Mouse (Mus musculus) hindbrain, postnatal 0 days (tissue): ENCODE data around the gene Tomm34. TPM values are rescaled to one million over a fixed set of nuclear protein-coding genes. Genes with fewer than 3 reads are reported as not detected.

Source experiments
- ATAC-seq: fragments of 200-750 bp; cut with Nextera tagmentation; 2 replicates; pipeline ENCODE4 v1.8.0; 2017; ENCODE audit warnings: mild to moderate bottlenecking, moderate TSS enrichment, moderate library complexity
- DNase-seq: peaks from one replicate; pipeline ENCODE4 v3.0.0-alpha.2; 2015; ENCODE audit warnings: low spot score
- H3K27ac ChIP-seq: fragments of 300-500 bp; sonication (generic); 2 replicates; pipeline ENCODE4 v1.5.1; 2014; ENCODE audit warnings: mild to moderate bottlenecking
- H3K27me3 ChIP-seq: fragments of 300-500 bp; sonication (generic); 2 replicates; pipeline ENCODE4 v1.6.1; 2014; ENCODE audit warnings: low read length, mixed read lengths; ENCODE audit not compliant: insufficient read depth
- H3K36me3 ChIP-seq: fragments of 300-500 bp; sonication (generic); 2 replicates; pipeline ENCODE4 v1.6.1; 2014; ENCODE audit warnings: low read length, mixed read lengths; ENCODE audit not compliant: insufficient read depth
- H3K4me1 ChIP-seq: fragments of 300-500 bp; sonication (generic); 2 replicates; pipeline ENCODE4 v1.6.1; 2014; ENCODE audit warnings: antibody characterized with exemption, low read length, mixed read lengths; ENCODE audit not compliant: insufficient read depth
- H3K4me2 ChIP-seq: fragments of 300-500 bp; sonication (generic); 2 replicates; pipeline ENCODE4 v1.6.1; 2014; ENCODE audit warnings: low read depth, mild to moderate bottlenecking, low read length, moderate library complexity, mixed read lengths
- H3K4me3 ChIP-seq: fragments of 300-500 bp; sonication (generic); 2 replicates; pipeline ENCODE4 v1.5.1; 2014; ENCODE audit warnings: low read length
- H3K9ac ChIP-seq: fragments of 300-500 bp; sonication (generic); replicated peaks from 2 replicates; pipeline ENCODE4 v1.6.1; 2014; ENCODE audit warnings: mild to moderate bottlenecking, low read length, moderate library complexity, mixed read lengths
- H3K9me3 ChIP-seq: fragments of 300-500 bp; sonication (generic); 2 replicates; pipeline ENCODE4 v1.6.1; 2016; ENCODE audit warnings: low read length, mixed read lengths
- CTCF ChIP-seq: IDR thresholded peaks from 2 replicates; pipeline ENCODE4 v1.5.1; 2016; ENCODE audit warnings: antibody characterized with exemption, control low read depth, low read depth
- WGBS: fragments of 180-500 bp; shearing (Covaris S2); extraction: QIAGEN DNeasy Blood & Tissue Kit; methylation state at CpG from one replicate; pipeline ENCODE4 v1.1.7; 2014; 5-methylcytosine and 5-hydroxymethylcytosine counted together
- polyA plus RNA-seq: library from polyadenylated mRNA; unstranded; fragments of >200 nt; fragmentation: Nextera tagmentation; extraction: Ambion mirVana; gene quantifications from 2 replicates; pipeline ENCODE4 v1.2.1, GENCODE M21; 2015
- total RNA-seq: library from RNA; depleted of rRNA; stranded (reverse); fragments of >200 nt; gene quantifications from 2 replicates; pipeline ENCODE4 v1.2.3, GENCODE M21; 2014

Tomm34 gene
- total and polyA plus RNA-seq, 2 experiments from 2014 or later = 38.9 to 45.8 TPM

- Histone ChIP-seq H3K9me3 (no peaks in the 10 kb centered on the region), H3K27me3 (no peaks in the 10 kb centered on the region), H3K27ac (no peak overlapping the region), H3K4me1 (no peaks in the 10 kb centered on the region), H3K4me2 (no peak overlapping the region), H3K36me3 (peaks cover 55% of the 10 kb centered on the region), H3K4me3 (no peak overlapping the region), H3K9ac (no peak overlapping the region)
- peak; percentile 37 for DNase-seq
- ATAC-seq = peak; percentile 15; the same call in 1 of the 2 replicates
- TF ChIP-seq CTCF = peak; percentile 46
- WGBS = 89% methylated on average over 3 of the region's 3 CpGs
Measured at GRCm38 (mm10) chr2:164018910-164019309, 52.1 kb downstream of the Tomm34 start.

GRCm38 (mm10) chr2:164015304-164015703 is 55.7 kb downstream of the Tomm34 start:
- 93% methylated on average over 16 of the region's 16 CpGs for WGBS
- no peaks in the 10 kb centered on the region for H3K27me3 ChIP-seq
- ATAC-seq = no peak
- no peak for DNase-seq
- no peak for TF ChIP-seq CTCF
- no peak overlapping the region for H3K27ac ChIP-seq
- peaks cover 73% of the 10 kb centered on the region for H3K36me3 ChIP-seq
- no peak overlapping the region for H3K4me2 ChIP-seq
- H3K9ac ChIP-seq = no peak overlapping the region
- H3K4me1 ChIP-seq = no peaks in the 10 kb centered on the region
- no peaks in the 10 kb centered on the region for H3K9me3 ChIP-seq
- no peak overlapping the region for H3K4me3 ChIP-seq

GRCm38 (mm10) chr2:164010944-164011343 is 60.0 kb downstream of the Tomm34 start:
- Histone ChIP-seq H3K9ac (no peak overlapping the region), H3K4me2 (no peak overlapping the region), H3K4me1 (no peaks in the 10 kb centered on the region), H3K4me3 (no peak overlapping the region), H3K9me3 (no peaks in the 10 kb centered on the region), H3K27ac (no peak overlapping the region), H3K27me3 (no peaks in the 10 kb centered on the region), H3K36me3 (peaks cover 35% of the 10 kb centered on the region)
- TF ChIP-seq CTCF = no peak
- no peak for DNase-seq
- ATAC-seq = no peak
- 90% methylated on average over 3 of the region's 3 CpGs for WGBS

- H3K4me2 ChIP-seq = no peak overlapping the region
- no peaks in the 10 kb centered on the region for H3K4me1 ChIP-seq
- no peaks in the 10 kb centered on the region for H3K9me3 ChIP-seq
- ATAC-seq (no peak), DNase-seq (no peak)
- H3K9ac ChIP-seq = no peak overlapping the region
- no peak overlapping the region for H3K27ac ChIP-seq
- H3K27me3 ChIP-seq = no peaks in the 10 kb centered on the region
- H3K36me3 ChIP-seq = peaks cover 31% of the 10 kb centered on the region
- 84% methylated on average over 5 of the region's 5 CpGs for WGBS
- H3K4me3 ChIP-seq = no peak overlapping the region
- TF ChIP-seq CTCF = no peak
Measured at GRCm38 (mm10) chr2:164010496-164010895, 60.5 kb downstream of the Tomm34 start.

GRCm38 (mm10) chr2:164009227-164009626 is 61.7 kb downstream of the Tomm34 start:
- no peaks in the 10 kb centered on the region for H3K9me3 ChIP-seq
- 92% methylated on average over 6 of the region's 6 CpGs for WGBS
- H3K4me2 ChIP-seq = no peak overlapping the region
- TF ChIP-seq CTCF = no peak
- H3K4me3 ChIP-seq = no peak overlapping the region
- no peaks in the 10 kb centered on the region for H3K4me1 ChIP-seq
- H3K9ac ChIP-seq = no peak overlapping the region
- no peak overlapping the region for H3K27ac ChIP-seq
- DNase-seq (no peak), ATAC-seq (no peak)
- peaks cover 18% of the 10 kb centered on the region; the same call in 1 of the 2 replicates for H3K36me3 ChIP-seq
- H3K27me3 ChIP-seq = no peaks in the 10 kb centered on the region

GRCm38 (mm10) chr2:164007987-164008545 is 62.9 kb downstream of the Tomm34 start:
- Histone ChIP-seq H3K27me3 (no peaks in the 10 kb centered on the region), H3K4me3 (no peak overlapping the region), H3K4me2 (no peak overlapping the region), H3K36me3 (peaks cover 15% of the 10 kb centered on the region; the same call in 1 of the 2 replicates), H3K4me1 (no peaks in the 10 kb centered on the region), H3K9ac (no peak overlapping the region), H3K9me3 (no peaks in the 10 kb centered on the region), H3K27ac (no peak overlapping the region)
- TF ChIP-seq CTCF = no peak
- ATAC-seq (no peak), DNase-seq (no peak)
- WGBS = 54% methylated on average over 2 of the region's 2 CpGs

- Histone ChIP-seq H3K4me1 (no peaks in the 10 kb centered on the region), H3K9me3 (no peaks in the 10 kb centered on the region), H3K27me3 (no peaks in the 10 kb centered on the region), H3K4me2 (no peak overlapping the region), H3K4me3 (no peak overlapping the region), H3K27ac (no peak overlapping the region), H3K9ac (no peak overlapping the region), H3K36me3 (peaks cover 10% of the 10 kb centered on the region; the same call in 1 of the 2 replicates)
- 86% methylated on average over 8 of the region's 8 CpGs for WGBS
- TF ChIP-seq CTCF = no peak
- ATAC-seq (no peak), DNase-seq (no peak)
Measured at GRCm38 (mm10) chr2:164007547-164007946, 63.4 kb downstream of the Tomm34 start.
